Mouse (Mus musculus): ENCODE results near the gene Katnb1.

Gene Katnb1

DNA sequence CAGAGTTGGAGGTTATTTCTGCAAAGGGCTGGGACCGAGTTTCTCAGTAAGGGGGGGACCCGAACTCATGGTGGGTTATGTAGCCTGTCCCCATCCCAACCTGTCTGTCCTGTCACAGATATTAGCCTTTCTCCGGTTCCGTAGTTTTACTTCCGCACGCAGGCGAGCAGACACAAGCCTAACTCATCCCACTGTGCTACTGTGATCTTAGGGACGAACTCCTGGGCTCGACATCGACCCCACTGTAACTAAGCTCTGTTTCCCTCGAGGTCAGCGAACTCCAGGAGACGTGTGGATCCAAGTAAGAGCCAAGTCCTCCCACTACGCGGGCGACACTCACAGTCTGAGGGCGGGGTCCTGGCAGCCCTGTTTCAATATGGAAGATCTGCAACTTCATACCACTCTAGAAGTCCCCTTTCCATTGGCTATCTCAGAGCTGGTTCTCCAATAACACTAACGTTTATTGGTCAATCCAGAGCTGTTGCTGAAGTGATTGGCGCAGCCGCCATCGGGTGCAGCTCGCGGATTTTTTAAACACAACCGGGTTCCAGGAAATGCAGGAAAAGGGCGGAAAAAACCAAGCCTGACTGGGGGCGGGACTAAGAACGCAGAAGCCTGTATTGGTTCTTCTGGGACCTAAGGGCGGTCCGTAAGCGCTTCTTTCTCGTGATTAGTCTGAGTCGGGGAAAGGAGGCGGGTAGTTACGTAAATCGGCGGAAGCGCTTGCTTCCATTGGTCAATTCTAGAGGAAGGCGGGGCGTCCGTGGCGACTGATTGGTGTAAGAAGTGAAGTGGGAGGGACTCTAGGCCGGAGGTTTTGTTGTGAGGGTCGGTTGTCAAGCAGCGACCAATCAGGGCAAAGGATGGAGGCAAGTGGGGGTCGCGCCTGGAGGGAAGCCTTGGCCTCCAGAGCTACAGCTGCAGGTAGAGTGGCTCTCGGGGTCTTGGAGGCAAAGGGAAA lies at the start of gene Katnb1:
Katnb1 (plus strand) TSS at position 806 of the 961 bp plus-strand sequence.
- peak; percentile 93 to 95 for DNase-seq

DNA sequence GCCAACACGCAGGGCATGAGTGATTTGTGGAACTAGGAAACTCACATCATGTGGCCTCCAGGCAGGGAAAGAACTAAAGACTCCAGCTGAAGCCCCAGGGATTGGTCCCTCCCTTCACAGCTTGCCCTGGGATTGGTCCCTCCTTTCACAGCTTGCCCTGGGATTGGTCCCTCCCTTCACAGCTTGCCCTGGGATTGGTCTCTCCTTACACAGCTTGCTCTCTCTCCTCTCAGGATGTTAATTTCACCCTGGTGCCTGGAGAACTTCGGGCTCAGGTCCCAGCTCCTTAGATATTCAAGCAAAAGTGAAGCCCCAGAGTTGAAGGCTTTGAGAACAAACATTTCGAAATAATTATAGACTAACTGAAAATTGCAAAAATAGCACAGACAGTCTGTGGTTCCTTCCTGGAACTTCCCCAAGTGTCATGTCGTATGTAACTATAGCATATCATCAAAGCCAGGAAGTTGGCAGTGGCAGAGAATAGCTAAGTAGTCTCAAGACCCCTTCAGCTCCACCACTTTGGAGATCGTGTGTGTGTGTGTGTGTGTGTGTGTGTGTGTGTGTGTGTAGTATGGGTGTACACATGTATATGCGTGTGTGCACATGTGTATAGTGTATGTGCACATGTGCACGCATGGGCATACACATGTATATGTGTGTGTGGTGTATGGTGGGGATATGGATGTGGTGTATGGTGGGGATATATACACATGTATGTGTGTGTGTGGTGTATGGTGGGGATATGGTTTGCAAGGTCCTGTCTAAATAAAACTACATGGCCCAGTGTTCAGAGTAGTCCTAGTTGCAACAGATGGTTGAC lies 43.7 kb upstream of the Katnb1 start:
- no peak for DNase-seq

DNA sequence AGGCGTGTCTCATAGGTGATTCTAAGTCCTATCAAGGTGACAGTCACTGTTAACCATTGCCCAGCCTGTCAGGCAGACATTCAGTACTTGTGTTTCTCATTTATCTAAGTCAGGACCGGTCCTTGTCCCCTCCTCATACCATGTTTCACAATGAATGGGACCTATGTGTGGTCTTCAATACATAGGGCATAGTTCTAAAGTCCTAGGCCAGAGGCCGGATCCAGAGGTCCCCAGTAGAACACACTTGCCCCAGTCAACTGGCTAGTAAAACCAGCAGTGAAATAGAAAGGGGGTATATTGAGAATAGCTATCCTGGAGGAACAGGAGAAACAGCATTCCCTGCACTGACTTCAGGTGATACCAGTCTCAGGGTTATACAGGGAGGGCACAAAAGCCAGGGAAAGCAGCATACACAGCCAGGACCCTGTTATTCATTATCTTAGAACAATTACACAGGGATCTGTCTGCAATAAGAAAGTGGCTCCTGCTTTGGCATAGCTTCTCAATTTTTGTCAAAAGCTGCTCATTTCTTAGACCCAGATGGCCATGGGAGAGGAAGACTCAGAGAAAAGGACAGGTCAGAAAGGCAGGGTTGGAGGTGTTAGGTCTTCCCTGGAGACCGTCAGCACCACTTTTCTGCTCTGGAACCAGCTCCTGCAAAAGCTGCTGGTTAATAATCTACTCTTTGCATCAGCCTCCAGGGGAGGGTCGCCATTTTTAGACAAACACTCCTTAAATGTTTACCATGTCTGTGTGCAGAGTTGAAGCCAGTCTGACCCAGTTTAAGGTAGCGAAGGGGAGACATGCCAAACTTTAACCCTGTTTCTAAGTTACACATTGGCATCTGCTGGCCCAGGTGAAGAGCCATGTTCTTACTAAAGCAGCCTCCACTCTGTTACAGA lies 38.9 kb upstream of the Katnb1 start:
- DNase-seq, result no peak

DNA sequence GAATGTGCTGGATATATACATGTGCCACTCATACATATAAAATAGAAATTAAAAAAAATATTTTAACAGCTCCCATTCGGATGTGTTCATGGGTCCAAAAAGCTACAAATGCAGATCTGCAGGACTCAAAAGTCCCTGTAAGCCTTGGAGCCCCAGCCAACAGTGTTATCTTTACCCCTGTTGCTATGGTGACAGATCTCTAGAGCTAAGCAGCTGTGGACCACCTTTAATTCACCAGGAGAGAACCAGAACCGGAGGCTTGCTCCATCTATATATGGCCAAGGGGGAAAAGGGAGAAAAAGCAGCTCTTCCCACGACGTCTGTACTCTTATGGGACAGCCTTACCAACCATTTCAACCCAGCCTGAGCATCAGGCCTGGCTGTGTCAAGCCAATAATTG lies 36.2 kb upstream of the Katnb1 start:
- no peak for DNase-seq

DNA sequence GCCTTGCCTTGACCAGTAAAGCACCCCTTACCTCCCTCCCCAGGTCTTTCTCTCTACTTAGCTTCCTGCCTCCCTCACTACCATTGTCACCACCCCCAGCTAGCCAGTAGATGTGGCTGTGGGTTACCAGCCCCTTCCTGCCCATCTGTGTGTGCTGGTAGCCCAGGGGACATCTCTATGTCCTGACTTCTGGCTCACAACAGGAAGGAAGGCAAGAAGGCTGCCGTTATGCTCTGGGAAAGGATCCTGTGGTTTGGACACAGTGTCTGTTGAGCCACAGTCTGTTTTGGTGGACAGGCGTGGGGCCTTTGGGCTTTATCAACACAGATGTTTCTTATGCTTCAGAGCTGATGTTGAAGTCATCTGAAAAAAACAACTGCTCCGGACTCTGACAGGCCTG lies 34.0 kb upstream of the Katnb1 start:
- DNase-seq, result no peak

DNA sequence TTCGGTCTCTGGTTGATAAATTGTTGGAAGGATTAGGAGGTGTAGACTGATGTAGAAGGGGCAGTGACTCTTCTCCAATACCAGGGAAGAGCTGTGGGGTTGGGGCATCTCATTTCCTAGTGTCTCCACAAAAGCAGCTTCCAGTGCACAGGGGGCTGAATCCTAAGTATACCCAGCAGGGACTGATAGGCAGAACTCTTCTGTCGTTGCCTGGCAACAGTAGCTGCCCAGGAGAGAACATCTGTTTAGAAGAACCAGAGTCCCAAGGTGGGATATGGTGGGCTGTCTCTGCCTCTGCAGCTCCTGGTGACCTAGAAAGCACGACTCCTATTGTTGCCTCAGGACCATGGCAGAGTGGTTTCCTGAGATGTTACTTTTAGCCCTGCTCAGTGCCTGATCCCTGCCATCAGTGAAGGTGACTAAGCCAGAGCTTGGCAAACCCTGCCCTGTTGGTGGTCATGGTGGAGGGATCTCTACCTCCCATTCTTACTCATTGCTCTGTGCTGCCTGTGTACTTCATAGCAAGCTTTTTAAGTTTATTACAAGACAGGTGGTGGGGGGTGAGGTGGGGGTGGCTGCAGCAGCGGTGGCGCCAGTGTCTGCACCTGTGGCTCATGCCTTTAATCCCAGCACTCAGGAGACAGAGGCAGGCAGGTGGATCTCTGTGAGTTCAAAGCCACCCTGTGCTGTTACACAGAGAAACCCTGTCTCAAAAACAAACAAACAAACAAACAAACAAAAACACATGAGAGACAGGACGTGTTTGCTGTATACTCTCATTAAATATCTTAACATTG lies 32.9 kb upstream of the Katnb1 start:
- no peak for DNase-seq

DNA sequence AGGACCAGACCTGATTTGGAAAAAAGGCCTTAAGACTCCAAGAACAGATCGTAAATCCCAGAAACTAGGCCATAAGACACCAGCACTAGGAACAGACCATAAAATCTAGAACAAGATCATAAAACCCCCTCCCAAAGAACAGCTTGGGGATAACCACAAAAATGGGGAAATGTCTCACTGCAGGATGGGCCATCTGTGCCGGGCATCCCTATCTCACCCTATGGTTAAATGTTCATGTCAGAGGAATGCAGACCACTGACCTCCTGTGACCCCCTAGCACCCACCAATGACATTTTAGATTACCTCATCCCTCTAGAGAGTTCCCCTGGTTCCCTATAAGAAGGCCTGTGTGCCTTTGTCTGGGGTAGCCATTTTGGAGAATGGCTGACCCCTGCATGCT lies 31.4 kb upstream of the Katnb1 start:
- no peak for DNase-seq

DNA sequence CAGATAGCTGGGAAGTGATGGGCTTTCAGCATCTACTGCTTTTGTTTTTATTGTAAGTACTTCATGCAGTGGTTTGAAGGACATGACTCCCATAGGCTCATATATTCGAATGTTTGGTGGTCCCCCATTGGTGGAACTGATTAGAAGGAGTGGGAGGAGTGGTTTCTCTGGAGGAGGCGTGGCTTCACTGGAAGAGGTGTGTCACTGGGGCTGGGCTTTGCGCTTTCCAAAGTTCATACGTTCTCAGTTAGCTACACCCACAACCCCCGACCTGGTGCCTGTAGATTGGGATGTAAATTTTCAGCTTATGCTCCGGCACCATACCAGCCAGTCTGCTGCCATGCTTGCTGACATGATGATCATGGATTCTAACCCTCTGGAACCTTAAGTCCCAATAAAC lies 26.5 kb upstream of the Katnb1 start:
- DNase-seq, result no peak

DNA sequence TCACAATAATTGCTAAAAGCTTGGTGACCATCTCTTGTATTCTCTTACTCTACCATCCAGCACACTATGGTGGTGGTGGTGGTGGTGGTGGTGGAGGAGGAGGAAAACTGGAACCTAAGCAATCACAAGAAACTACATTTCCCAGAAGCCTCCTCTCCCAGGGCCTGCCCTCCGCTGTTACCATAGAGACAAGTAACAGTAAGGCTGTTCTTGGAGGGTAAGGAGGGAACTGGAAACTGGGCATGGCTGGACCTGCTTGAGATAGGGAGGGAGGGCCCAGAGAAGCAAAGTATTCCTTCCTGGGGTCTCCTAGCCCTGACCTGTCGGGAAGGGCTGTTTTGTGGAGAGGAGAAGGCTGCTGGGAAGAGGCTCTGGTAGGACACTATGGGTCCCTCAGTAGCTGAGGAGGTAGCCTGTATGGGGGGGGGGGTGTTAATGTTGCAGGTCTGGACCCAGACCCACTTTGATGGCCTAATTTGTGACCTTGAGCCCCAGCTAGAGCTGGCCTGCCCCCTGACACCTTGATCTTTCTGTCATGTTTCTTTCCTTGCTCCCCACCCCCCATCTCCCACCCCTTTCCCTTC lies 26.0 kb upstream of the Katnb1 start, which contains the start of gene Drc7:
Drc7 (plus strand) TSS at position 177 of the 584 bp plus-strand sequence.
- DNase-seq, result no peak

DNA sequence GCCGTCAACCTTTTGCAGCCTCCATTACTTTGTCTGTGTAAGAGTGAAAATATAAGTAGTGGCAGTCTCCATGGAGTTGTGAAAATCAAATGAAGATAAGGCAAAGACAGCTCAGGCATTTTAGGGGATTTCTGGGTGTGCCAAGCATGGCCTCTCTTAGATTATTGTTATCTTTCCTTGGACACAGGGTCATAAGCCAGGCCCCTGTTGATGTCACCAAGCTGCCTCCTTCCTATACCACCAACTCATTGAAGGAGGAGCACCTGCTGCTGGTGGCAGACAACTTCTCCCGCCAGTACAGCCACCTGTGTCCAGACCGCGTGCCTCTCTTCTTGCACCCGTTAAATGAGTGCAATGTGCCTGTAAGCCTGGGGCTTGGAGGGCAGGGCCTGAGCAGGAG lies 24.6 kb upstream of the Katnb1 start:
- DNase-seq, result no peak

DNA sequence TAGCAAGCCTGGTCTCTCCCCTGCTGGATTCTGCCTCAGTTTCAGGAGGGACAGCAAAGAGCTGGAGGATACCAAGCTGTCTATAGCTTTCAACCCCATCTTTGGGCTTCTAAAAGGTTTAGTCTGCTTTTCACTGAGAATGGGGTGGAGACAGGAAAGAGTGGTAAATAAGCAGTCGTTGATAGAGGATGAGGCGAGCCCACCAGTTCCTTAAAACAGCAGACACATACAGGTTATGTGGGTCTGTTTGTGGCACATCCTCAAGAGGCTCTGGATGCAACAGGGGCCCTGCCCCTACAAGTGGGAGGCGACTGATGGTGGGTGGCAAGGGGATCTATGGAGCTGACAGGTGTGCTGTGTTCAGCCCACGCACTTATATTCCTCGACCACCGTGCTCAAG lies 22.3 kb upstream of the Katnb1 start:
- no peak for DNase-seq

DNA sequence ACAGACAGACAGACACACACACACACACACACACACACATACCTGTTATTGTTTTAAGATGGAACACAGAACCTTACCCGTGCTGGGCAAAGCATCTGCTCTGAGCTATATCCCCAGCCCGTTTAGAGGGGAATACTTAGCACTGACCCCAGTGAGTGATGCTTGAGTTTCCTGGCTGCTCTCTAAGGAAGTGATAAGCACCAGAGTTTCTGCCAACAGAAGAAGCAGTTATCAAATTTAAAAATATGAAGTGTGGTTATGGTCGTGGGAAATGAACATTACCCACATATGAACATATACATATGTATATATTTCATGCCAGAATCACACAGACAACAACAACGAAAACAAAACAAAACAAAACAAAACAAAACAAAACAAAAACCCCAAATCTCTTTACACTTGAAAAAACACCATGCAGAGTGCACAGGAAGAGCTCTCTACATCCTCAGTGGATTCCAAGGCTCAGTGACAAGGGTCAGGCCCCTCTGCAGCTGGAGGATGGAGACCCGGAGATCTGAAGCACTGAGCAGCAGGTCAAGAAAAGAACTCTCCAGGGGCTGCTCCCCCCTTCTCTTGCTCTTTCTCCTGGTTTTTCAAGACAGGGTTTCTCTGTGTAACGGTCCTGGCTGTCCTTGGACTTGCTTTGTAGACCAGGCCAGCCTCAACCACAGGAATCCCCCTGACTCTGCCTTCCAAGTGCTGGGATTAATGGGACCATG lies 21.0 kb upstream of the Katnb1 start:
- no peak for DNase-seq

DNA sequence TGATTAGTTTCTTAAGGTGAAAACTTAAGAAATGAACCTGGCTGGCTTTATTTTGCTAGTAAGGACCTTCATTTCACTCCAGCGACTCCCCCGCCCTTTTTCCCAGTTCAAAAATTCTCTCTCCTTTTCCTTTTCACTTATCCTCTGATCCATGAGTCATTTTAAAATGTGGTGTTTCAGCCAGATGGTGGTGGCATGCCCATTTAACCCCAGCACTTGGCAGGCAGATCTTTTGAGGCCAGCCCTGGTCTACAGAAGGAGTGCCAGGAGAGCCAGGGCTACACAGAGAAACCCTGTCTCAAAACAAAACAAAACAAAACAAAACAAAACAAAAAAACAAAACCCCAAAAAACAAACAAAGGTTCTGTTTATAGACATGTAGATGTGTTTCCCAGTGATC lies 16.5 kb upstream of the Katnb1 start:
- no peak for DNase-seq

DNA sequence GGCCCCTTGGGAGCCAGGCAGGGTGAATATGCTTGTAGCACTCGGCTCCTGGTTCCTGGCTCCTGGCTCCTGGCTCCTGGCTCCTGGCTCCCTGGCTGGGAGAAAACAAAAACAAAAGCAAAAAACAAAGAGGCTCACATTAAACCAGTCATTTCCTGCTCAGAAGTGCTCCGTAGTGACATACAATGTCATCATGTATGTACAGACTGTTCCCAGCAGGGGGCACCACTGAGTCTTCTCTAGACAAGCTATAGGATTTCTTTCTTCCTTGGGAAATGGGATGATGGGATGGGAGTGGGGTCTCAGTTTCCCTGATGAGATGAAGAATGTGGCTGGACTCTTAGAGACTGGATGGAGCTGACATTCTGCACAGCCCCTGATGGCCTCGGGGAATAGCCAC lies 13.4 kb upstream of the Katnb1 start:
- peak in 1 of 2 experiments; percentile 61 for DNase-seq

DNA sequence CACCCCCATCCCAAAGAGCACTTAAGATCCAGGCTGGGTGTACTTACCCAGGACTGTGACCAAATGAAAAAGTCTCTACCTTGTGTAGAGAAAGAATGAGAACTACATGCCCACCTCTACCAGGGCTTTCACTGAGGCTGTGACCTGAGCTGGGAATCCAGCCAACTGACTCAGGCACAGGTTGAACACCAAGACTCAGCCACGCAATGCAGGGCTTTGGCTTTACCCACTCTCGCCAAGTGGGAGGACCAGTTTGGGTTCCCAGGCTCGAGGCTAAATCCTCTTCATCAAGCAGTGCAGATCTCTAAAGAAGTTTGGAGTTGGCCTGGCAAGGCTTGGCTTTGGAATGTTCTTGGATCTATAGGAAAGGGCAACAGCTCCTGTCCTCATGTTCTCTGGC lies 5.5 kb upstream of the Katnb1 start:
- DNase-seq, result no peak

DNA sequence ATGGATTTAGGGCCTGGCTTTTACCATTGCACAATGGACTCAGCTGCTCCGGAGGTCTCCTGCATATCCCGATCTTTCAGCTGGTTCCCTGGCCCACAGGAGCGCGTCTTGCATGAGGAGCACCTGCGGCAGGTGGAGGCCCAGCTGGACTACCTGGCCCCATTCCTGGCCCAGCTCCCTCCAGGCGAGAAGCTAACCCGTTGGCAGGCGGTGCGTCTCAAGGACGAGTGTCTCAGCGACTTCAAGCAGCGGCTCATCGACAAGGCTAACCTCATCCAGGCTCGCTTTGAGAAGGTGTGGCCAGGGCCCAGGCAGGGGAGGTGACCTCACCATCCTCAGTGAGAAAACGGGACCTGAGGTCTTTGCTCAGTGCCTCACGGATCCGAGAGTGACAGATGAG lies 4.8 kb upstream of the Katnb1 start:
- DNase-seq, result no peak

DNA sequence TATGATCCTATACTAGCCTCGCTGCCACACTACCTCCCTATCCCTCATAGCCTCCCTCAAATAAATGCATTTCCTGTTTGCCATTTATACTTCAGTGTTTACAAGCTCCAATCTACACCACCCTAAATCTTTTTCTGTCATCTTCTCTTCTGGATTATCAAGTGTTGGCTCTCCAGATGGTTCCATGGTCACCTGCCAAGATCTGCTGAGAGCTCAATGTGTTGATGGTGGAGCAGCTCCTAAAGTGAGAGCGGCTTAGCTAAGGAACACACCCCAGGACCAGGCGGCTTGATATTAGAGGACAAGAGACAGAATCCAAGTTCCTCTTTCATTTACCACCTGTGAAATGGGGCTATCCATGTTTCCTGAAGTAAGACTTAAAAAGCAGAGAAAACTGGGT lies 2.9 kb upstream of the Katnb1 start:
- no peak for DNase-seq

DNA sequence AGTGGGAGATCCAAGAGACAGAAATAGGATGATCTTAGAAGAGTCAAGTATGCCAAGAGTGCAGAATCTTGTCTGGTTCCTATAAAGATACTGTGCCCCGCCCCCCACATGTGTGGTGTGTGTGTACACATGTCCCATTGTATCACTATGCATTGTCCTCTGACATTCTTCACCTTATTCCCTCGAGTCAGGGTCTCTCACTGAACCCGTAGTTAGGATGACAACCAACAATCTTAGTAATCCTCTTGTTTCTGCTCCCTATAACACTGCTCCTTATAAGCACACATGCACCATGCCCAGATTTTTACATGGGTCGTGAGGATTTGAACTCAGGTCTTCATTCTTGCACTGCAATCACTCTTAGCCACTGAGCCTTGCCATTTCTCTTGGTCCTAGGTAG lies 1.7 kb upstream of the Katnb1 start:
- DNase-seq, result no peak

DNA sequence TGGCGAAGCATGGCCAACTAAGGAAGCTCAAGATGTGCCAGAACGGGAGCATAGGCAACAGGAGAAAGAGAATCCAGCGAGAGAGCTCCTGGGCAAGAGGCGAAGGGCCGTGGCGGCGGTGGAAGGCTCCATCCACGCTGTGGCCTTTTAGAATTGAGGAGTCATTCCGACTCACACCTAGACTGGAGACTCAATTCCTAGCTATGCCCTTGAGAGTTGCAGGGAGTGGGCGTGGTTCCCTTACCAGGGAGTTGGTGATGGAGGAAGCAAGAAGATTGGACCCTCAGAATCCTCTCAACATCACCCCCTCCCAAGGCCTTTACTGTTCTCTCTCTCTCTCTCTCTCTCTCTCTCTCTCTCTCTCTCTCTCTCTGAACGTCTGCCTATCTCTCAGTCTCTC lies 664 bp downstream of the Katnb1 start:
- no peak for DNase-seq

DNA sequence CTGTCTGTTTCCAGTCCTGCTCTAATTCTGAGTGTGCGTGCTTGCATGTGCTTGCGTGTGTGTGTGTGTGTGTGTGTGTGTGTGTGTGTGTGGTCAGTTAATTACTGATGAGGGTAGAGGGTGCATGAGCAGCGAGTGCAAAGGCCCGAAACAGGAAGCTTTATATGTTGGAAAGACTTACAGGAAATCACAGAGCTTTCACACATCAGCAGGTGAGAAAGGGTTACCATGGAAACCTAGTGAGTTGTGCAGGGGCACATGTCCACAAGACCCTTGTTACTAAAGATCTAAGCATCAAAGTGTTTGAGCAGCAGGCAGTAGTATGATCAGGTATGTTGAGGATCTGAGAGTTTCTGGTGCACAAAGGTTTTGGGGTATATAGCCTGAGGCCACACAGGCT lies 3.3 kb downstream of the Katnb1 start:
- DNase-seq, result no peak

All from spleen, adult 18-20 months (tissue).